Mouse (Mus musculus) gastrocnemius, adult 18-20 months (tissue): ENCODE results near the gene Tex38. TPM values are rescaled to one million over a fixed set of nuclear protein-coding genes. Genes with fewer than 3 reads are reported as not detected.

ENCODE experiments used
- DNase-seq: peaks from one replicate; pipeline ENCODE4 v3.0.0; 2021; ENCODE audit warnings: low spot score
- long read RNA-seq, 2 experiments: library from polyadenylated mRNA; stranded (forward); transcript quantifications; one replicate each; pipeline ENCODE4 v2.0.0; 2021
- total RNA-seq, 2 experiments: library from RNA; stranded (reverse); gene quantifications; 2 replicates each; pipeline ENCODE4 v1.2.3; 2021

The Tex38 gene
- 1 to 10 TPM; 2.8 to 4.0 TPM for total RNA-seq
- long read RNA-seq, experiment 1, result 0 reads
- long read RNA-seq, experiment 2, partial matches to known transcripts, result 0 of 1 reads
- long read RNA-seq, experiment 2, other reads (novel, unspliced or antisense), result 1 of 1 reads

DNA sequence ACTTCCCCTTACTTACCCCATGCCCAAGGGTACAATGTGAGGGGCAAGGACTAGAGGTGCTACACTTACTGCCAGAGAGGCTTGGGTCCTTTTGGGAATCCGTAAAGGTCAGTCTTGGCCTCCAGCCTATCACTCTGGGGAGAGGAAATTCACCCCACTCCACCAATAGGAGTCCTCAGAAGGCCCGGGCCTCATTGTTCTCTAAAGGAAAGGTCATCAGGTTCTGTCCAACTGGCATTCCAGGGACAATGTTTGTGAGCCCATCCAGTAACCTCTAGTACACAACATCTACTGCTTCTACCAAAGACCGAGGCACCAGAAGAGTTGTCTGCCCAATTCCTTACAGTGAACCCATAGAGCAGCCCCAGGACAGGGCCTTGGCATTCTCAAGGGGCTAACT lies at the start of gene Tex38:
TSS of gene Tex38 (minus strand) at position 101 of the 400 bp plus-strand sequence.
- no peak for DNase-seq

DNA sequence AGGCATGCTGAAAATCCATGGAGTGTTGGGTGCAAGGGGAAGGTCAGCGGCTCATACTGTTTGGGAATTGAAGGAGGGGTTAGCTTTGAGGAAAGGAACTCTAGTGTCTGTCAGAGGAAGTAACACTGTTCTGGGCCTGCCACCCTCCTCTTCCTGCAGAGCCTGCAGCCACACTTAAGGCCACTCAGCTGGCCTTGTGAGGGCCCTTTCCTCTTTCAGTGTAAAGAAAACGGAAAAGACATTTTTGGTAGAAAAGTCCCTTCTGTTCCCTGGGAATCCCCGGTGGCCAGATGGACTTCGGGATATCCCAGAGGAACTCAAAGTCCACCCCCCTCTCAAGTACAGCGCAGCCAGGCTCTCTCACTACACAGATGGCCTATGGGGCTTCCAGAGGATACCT lies 49.7 kb upstream of the Tex38 start:
- no peak for DNase-seq

DNA sequence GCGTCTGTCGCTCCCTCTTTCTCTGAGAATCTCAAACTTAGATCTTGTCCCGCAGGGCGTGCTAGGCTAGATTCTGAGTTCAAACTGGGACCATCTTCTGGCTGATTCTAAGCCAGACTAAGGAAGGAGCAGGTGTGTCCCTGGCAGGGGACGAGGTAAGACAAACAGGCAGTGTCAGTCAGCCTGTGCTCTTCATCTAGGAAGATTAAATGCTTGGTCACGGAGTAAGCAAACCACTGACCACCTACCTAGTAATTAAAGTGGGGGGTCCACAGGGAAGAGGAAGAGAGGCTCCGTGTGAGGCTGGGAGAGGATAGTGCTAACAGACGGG lies 47.7 kb upstream of the Tex38 start:
- DNase-seq, result no peak

DNA sequence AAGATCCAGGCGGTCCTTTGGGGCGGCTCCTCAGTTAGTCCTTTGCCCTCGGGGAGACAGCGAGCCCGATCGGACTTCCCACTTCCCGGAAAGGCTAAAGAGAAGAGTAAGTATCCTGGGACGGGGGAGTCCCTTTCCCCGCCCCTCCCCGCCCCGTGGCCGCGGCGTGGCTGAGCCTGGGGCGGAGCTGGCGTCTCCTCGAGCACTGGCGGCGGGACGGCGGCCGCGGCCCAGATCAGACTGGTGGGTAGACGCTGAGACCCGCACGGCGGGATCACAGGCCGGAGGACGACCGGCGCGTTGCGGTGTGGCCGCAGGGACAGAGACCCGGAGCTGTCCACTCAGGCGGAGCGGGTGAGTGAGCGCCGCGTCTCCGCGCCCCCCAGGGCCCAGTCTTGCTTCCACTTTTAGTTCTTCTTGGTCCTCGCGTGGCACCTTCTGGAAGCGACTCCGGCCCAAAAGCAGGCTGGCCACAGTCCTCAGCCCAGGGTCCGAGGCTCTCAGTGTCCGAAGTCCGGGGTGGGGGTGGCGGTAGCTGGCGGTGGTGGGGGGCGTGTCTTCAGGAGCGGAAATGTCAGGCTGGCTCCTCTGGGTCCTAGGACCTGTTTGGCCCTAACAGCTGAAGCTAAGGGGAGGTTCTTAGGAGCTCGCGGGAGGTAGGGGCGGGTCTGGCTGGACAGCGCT lies 47.2 kb upstream of the Tex38 start, which contains the start of gene Mob3c:
TSS of gene Mob3c (plus strand) at position 205 of the 684 bp plus-strand sequence.
- DNase-seq, result peak; percentile 82

DNA sequence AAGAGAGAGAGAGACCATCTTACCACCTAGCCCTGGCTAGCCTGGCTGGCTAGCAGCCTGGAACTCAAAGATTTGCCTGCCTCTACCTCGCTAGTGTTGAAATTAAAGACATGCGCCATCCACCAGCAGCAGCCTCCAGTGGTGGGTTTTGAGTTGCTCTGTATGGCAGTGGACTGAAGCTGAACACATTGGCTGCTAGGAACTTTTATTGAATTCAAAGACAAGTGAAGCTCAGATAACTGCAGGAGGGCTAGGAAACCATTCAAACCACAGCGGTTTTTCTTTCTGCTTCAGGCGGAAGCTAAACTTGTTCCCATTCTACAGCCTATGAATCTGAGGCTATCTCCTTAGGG lies 46.7 kb upstream of the Tex38 start:
- DNase-seq, result no peak

DNA sequence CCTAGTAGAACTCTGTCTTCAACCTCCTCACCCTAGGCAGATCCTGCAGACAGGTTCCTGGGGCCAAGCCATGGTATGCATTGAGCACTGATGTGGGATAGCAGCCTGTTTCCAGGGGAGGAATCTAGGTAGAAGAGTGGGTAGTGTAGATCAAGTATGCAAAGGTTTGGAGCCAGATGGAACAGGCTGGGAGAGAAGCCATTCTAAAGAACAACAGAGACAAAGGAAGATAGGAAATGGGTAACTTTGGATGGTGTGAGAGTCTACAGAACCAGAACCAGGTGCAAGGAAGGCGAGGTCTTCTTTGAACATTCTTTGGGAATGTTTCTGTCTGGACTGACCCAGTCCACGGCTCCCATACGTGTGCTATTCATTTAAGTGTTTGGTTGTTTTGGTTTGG lies 46.2 kb upstream of the Tex38 start:
- DNase-seq, result no peak

DNA sequence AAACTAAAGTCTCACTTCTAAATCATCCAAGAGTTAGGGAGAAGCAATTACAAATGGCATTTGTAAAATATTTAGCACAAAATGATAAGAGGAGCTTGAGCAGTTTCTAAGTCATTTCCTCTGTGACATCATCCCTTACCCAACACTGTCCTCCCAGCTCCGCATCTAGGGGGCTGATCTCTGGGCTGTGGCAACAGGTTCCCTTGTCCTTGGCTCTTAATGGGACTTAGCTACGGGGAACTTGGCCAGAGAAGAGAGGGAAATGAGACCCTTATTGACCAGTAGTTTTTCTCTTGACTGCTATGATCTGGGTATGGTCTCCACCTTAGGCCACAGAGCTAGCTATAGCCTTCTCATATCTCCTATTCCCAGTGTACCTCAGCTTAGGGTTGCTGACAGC lies 44.5 kb upstream of the Tex38 start:
- DNase-seq, result no peak

DNA sequence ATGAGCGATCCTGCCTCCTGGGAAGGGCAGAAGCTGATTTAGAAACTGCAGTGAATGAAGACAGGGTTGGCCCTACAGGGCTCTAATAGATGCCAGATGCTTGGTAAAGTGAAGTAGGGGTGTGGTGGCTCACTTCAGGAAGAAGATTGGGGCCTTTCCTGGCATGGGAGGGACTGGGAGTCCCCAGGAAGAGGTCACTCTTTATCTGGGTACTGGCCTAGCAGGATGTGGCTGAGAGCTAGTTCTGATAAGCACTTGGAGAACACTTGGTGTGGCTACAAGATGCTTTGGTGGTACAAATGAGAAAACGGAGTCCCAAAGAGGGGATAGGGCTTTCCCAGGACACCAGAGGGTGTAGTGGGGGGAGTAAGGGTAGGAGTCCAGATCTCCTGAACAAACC lies 43.4 kb upstream of the Tex38 start:
- no peak for DNase-seq

DNA sequence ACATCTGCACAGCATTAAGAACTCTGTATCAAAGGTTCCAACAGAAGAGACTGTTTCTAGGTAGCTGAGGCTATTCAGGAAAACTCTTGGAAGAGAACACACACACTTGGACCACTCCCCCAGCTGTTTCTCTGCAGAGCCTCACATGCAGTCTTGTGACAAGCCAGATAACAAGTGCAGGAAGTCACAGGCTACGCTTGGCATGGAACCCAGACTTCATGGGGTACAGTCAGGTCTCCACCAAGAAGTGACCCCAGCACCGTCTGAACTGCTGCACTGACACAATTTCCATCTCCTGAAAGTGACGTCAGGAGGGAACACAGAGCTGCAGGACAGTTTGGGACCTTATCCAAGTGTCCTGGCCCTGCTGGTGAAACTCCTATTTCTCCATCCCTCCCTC lies 41.1 kb upstream of the Tex38 start:
- no peak for DNase-seq

DNA sequence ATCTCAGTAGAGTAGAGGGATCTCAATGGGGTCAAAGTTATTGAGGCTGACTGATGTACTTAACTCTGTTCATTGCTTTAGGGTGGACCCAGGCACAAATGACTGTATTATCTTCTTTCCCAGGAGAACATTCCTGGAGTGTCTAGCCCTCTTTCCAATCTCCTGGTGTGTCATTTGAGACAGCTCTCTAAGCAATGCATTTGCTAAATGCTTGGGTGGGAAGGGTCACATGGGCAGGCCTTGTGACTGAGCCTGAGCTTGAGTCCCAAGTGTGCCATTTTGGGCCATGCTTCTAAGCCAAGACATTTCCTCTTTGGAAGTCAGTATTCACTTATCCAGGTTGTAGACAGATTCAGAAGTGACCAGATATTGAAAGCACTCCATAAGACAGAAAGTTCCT lies 40.6 kb upstream of the Tex38 start:
- DNase-seq, result no peak

DNA sequence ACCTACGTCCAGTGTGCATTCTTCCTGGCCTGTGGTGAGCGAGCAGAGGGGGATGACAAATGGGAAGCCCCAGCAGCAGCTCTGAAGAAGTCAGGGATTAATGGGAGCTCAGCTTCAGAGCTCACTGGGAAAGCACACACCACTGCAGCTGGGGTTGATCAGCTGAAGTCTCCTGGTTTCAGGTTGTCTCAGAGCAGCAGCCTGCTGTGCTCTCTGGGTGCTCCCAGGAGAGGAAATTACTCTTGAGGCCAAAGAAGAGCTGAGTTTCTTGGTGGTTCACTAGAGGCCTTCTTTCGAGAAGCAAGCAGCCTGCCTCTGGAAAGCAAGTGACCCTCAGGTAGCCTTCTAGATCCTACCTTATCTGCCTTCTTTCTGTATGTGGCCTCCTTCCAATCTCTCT lies 40.1 kb upstream of the Tex38 start:
- DNase-seq, result no peak

DNA sequence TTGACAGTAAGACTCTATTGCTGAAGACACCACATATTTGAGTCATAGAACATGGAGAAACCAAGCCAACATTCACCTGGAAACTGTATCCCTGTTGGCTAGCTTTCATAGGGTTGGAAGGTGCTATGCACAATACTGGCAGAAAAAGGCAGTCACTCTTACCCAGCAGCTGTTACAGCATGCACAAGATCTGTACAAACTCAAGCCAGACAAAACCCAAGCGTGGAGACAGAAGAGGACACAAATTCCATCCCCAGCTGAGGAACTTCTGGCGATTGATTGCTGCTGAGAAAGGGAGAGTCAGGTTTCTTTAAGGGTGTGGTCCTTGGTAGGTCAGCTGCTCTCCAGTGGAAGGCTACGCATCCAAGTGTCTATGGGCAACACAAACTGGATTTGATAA lies 39.4 kb upstream of the Tex38 start:
- no peak for DNase-seq

DNA sequence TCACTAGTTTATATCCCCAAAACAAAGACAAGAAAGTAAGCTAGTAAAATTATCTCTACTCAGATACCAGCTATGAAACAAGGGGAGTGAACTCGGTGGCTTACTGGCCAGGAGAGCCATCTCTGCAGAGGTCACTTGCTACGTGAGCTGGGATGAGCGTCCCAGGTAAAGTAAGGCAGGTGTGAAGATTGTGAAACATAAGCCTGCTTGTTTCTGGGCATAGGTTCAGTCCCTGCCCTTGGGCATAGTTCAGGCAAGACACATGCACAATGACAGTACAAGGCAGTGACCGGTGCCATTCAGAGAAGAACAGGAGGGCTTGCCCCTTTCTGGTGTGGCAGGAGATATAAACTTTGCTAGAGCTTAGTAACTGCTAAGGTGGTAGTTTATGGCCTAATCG lies 34.8 kb upstream of the Tex38 start:
- no peak for DNase-seq

DNA sequence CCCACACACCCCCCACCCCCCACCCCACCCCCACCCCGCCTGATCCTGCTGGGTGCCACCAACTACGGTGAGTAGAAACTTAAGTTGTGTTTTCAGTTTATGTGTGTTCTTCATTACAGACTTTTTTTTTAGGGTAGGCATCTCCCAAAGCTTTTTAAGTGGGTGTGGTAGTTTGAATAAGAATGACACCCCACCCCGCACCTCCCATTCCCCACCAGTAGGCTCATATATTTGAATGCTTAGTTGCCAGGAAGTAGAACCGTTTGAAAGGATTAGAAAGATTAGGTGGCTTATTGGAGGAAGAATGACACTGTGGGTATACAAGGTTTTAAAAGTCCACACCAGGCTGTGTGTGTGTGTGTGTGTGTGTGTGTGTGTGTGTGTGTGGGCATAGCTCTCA lies 31.5 kb upstream of the Tex38 start:
- DNase-seq, result no peak

DNA sequence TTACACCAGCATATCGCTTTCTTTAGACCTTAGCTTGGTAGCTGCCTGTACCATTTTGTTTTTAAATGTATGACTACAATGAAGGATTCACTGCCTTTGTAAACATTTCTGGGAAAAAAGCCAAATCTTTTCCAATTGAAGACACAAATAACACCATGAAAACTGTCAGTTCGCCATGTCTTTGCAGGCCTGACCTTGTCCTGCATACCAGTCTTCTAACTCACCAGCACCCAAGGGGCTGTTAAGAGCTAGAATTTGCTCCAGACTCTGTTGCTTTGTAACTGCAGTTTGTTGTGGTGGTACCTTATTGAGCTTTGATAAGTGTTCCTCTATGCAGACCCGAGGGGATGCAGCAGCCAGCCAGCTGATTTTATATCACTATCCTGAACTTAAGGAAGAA lies 19.2 kb upstream of the Tex38 start:
- DNase-seq, result no peak

DNA sequence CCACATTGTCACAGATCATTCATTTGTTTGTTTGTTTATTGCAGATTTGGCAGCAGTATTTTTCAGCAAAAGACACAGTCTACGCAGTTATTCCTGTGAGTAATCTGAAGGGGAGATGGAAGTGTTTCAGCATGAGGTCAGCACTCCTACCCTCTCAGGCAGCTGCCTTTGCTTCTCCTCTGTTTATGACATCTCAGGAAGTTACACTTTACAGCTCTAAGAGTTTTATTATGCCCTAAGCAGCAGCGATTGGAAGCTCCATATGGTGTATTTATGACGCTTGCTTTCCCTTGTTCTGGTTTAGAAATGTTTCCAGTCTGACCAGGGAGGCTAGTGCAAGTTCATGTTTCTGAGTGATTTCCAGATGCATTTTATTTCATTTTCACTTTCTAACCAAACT lies 14.5 kb upstream of the Tex38 start:
- no peak for DNase-seq

DNA sequence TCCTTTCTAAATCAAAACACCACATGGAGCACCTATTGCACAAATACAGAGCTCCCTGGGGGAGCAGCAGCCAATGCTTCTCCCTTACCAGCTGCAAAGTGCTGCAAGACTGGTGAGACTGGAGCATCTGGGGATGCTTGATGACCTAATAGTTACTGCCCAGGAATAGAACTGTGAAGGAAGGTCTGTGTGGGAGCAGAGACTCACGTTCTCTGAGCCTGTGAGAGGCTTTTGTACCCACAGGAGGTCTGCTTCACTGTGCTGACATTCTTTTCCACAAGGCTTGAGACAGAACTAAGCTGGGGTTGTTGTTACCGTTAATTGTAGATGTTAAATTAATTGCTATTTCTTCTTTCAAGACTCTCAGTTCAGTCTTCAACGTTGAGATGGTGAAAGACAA lies 10.0 kb upstream of the Tex38 start:
- DNase-seq, result no peak

DNA sequence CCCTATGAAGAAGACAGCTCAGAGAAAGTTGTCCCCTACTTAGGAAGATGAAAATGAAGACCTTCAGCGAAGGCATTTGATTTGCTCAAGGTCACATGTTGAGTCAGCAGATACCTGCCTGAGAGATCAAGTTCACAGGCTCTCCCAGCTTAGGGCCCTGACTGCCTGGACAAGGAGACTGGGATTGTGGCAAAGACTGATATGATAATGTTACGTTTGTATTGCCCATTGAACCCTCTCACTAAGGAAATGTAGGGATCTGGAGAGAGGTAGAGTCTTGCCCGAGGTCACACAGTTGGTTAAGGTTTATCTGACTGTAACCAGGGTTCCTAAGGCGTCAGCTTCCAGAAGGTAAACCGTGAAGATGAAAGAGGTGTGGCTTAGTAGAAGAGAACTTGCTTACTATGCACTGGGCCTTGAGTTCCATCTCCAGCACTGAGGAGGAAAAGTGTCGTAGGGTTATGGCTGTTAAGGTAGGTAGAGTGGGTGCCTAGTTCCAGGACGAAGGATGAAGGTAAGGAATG lies 4.8 kb upstream of the Tex38 start:
- peak; percentile 22 for DNase-seq

DNA sequence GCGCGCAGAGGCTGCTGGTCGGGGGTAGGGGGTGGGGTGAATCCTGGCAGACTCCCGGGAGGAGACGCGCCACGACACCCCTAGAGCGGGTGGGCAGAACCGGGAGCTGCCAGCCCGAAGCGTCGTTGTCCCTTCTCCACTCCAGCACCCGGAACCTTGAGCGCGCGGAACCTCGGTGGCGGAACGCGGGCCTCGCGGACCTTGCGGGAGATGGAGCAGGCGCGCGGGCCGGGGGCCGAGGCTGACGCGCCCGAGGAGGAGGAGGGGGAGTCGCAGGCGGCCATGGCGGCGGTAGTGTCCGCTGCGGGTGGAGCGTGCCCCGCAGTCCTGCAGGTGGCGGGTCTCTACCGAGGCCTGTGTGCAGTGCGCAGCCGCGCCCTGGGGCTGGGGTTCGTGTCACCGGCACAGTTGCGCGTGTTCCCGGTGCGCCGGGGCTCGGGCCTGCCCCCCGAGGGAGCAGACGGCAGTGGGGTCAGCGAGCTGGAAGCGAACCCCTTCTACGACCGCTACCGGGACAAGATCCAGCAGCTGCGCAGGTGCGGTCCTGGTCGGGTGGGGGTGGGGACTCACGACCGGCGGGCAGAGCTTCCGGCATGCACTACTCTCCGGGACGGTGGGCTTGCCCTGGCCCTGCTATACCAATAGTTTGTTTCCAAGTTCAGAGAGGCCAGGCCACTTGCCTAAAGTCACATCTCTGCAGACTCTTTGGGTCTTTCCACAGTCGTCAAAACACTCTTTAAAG lies 4.1 kb upstream of the Tex38 start, which contains the start of gene Atpaf1:
TSS of gene Atpaf1 (plus strand) at position 44 of the 742 bp plus-strand sequence.
- DNase-seq, result peak; percentile 69

DNA sequence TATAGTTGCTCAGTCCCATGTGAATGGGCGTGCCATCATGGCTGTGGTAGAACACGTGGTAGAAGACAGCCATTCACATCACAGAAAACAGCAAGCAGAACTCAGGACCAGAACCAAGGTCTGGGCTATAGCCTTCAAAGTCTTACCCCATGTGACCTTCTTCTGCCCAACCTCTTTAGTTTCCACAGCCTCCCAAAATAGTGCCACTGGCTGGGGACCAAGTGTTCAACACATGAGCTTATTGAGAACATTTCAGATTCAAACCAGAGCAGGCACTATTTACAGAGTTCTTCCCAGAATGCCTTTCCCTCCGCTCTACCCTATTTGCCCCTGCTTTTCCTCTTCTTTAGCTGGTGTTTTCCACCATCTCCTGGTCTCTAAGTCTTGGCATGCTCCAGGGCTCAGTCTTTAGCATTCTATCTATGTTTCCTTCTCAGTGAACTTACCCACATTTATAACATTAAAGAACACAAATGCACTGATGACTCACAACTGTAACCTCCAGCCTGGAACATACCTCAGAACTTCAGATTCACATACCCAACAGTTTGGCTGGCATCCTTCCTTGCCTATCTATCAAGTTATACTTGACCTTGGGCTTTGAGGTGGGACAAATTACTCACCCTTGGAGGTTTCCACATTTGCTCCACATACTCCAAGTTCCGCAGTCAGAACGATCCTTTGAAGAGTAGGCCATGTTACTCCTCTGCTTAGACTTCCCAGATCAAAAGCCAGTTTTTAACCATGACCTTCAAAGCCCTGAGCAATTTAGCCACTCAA lies 1.4 kb upstream of the Tex38 start:
- DNase-seq, result peak; percentile 32

DNA sequence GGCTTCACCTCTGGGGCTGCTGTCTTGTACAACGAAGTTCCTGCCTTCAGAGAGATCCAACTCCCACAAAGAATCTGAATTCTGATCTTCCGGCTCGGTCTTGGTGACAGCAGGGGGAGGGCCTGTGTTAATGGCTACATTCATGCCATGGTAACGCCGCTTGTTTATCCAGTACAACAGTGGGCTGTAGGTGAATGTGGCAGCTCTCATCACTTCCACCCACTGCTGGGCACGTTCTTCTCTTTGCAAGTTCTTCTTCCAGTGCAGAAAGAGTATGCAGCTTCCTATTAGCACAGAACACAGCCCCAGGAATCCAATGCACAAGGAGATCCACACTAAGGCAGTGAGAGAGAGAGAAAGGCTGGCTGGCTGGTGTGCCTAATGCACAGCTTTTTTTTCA lies 549 bp downstream of the Tex38 start:
- no peak for DNase-seq

DNA sequence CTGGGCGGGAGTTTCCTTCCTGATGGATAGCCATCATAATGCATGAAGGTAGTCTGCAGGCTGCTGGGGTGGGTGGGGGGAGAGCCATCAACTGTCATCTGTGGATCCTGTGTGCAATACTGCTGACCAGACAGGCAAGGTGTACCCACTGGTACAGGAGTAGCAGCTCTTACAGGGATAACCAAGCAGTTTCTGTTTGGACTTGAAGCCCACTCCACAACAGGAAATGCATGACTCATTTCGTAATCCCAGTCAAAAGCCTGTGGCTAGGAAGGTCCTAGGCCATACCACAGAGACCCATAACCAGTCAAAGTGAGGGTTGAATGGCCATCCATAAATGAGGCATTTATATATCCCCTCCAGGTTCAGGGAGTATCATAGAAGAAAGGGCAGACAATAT lies 3.2 kb downstream of the Tex38 start:
- no peak for DNase-seq
